ENCODE assay signal across 18 mouse cellular contexts in the genomic region with DNA sequence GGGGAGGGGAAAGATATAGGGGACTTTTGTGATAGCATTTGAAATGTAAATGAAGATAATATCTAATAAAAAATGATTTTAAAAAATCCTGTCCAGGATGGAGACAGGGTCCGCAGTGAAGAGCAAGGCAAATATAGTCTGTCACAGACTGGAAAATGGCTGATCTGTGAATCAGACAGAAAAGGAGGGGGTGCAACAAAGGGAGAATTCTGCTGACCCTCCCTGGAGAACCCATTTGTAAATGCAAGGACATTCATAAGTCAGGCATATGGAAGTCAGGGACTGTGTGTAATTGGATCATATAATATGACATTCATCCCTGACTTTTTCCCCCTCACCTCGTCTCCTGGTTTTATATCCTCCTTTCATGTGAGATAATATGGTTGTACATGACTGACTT.
DNase-seq lines count a peak whose midpoint lies in the region; ATAC-seq and TF ChIP-seq lines count a peak whose summit lies in the region.
"Had no signal": no experiment of that assay in that cellular context is flagged by ENCODE, and none has a peak within 500 bp of the region (broad histone marks: within the 10 kb centered on the region; RNA-seq: fewer than 3 reads in every experiment).

No protein-coding gene starts in this region.

- H3K4me2 ChIP-seq in midbrain, embryonic 11.5 days, result no peak overlapping the region
- H3K4me2 ChIP-seq in midbrain, postnatal 0 days (ENCODE audit: low read depth, low read length, poor library complexity, severe bottlenecking), result no peak overlapping the region
- no peak overlapping the region for H3K4me2 ChIP-seq in midbrain, embryonic 13.5 days (replicated peaks)
- H3K4me2 ChIP-seq in neural tube, embryonic 13.5 days, result no peak overlapping the region
- H3K4me2 ChIP-seq: embryonic facial prominence, embryonic 12.5 days; forebrain, embryonic 15.5 days had no signal

- no peak overlapping the region for H3K27ac ChIP-seq in midbrain, embryonic 11.5 days (ENCODE audit: low read depth, low read length)
- no peak overlapping the region for H3K27ac ChIP-seq in midbrain, postnatal 0 days (ENCODE audit: low read depth, low read length)
- H3K27ac ChIP-seq in midbrain, embryonic 13.5 days, result no peak overlapping the region
- H3K27ac ChIP-seq in neural tube, embryonic 13.5 days (replicated peaks), result 0 out of 2 replicates have a peak overlapping the region, but pooled peaks have one; percentile 2
- H3K27ac ChIP-seq: embryonic facial prominence, embryonic 12.5 days; forebrain, embryonic 15.5 days; heart, embryonic 10.5 days had no signal

- intact Hi-C loops in heart, postnatal 25 days (cut with DNase I), result no loop called here

- H3K4me1 ChIP-seq in midbrain, embryonic 11.5 days (ENCODE audit: control insufficient read depth, insufficient read depth, low read length), result no peaks in the 10 kb centered on the region
- H3K4me1 ChIP-seq in midbrain, postnatal 0 days (ENCODE audit: insufficient read depth, low read length), result no peaks in the 10 kb centered on the region
- H3K4me1 ChIP-seq in midbrain, embryonic 13.5 days (replicated peaks), result no peaks in the 10 kb centered on the region
- H3K4me1 ChIP-seq in neural tube, embryonic 13.5 days (replicated peaks), result no peaks in the 10 kb centered on the region
- H3K4me1 ChIP-seq: embryonic facial prominence, embryonic 12.5 days; forebrain, embryonic 15.5 days; heart, embryonic 10.5 days had no signal

- H3K36me3 ChIP-seq in midbrain, embryonic 11.5 days (ENCODE audit: control insufficient read depth, insufficient read depth, low read length), result no peaks in the 10 kb centered on the region
- no peaks in the 10 kb centered on the region for H3K36me3 ChIP-seq in midbrain, postnatal 0 days (ENCODE audit: insufficient read depth, low read length)
- no peaks in the 10 kb centered on the region for H3K36me3 ChIP-seq in midbrain, embryonic 13.5 days
- no peaks in the 10 kb centered on the region for H3K36me3 ChIP-seq in neural tube, embryonic 13.5 days
- H3K36me3 ChIP-seq: embryonic facial prominence, embryonic 12.5 days; forebrain, embryonic 15.5 days; heart, embryonic 10.5 days had no signal

- TF ChIP-seq POLR2A in brain, embryonic 14.5 days (IDR thresholded peaks at IDR 0.05; ENCODE audit: borderline replicate concordance, extremely low read depth, insufficient read depth, insufficient read length, poor library complexity, severe bottlenecking), result no peak

- WGBS in midbrain, embryonic 11.5 days, result 83% methylated on average over 2 of the region's 2 CpGs
- WGBS in midbrain, postnatal 0 days, result 62% methylated on average over 2 of the region's 2 CpGs
- WGBS in midbrain, embryonic 13.5 days, result 68% methylated on average over 2 of the region's 2 CpGs
- 63% methylated on average over 2 of the region's 2 CpGs for WGBS in neural tube, embryonic 13.5 days

- no peak for DNase-seq in midbrain, embryonic 11.5 days (ENCODE audit: low spot score, missing footprints)
- DNase-seq in midbrain, postnatal 0 days (ENCODE audit: low spot score), result no peak
- DNase-seq in brain, embryonic 14.5 days (ENCODE audit: low read depth), result peak; percentile 29
- no peak for DNase-seq in adrenal gland, adult (ENCODE audit: inconsistent age in 2 of 2, low spot score in 1 of 2)
- no peak for DNase-seq in heart, adult 9 months (ENCODE audit: low spot score in 2 of 2)
- DNase-seq in heart, postnatal 25 days (ENCODE audit: low spot score), result no peak
- DNase-seq: adrenal gland, postnatal 10 days; cerebellum, adult 11-12 months; cerebellum, adult 9-10 months; cerebellum, postnatal 25 days; gastrocnemius, postnatal 36 days; heart, adult 11 months; heart, postnatal 10 days had no signal

- H3K4me3 ChIP-seq in midbrain, embryonic 11.5 days (ENCODE audit: low read depth, low read length), result no peak overlapping the region
- H3K4me3 ChIP-seq in midbrain, postnatal 0 days (ENCODE audit: low read depth, low read length), result no peak overlapping the region
- H3K4me3 ChIP-seq in midbrain, embryonic 13.5 days (replicated peaks), result no peak overlapping the region
- no peak overlapping the region for H3K4me3 ChIP-seq in neural tube, embryonic 13.5 days
- H3K4me3 ChIP-seq: embryonic facial prominence, embryonic 12.5 days; forebrain, embryonic 15.5 days; heart, embryonic 10.5 days had no signal

- H3K9ac ChIP-seq in midbrain, embryonic 11.5 days (ENCODE audit: low read length), result no peak overlapping the region
- no peak overlapping the region for H3K9ac ChIP-seq in midbrain, postnatal 0 days (replicated peaks; ENCODE audit: low read length, poor library complexity, severe bottlenecking)
- H3K9ac ChIP-seq in midbrain, embryonic 13.5 days (replicated peaks), result no peak overlapping the region
- no peak overlapping the region for H3K9ac ChIP-seq in neural tube, embryonic 13.5 days
- H3K9ac ChIP-seq: embryonic facial prominence, embryonic 12.5 days; forebrain, embryonic 15.5 days had no signal

- H3K9me3 ChIP-seq in midbrain, embryonic 11.5 days (ENCODE audit: control insufficient read depth, low read length), result no peaks in the 10 kb centered on the region
- H3K9me3 ChIP-seq in midbrain, postnatal 0 days (ENCODE audit: low read length), result no peaks in the 10 kb centered on the region
- no peaks in the 10 kb centered on the region for H3K9me3 ChIP-seq in midbrain, embryonic 13.5 days
- no peaks in the 10 kb centered on the region for H3K9me3 ChIP-seq in neural tube, embryonic 13.5 days
- H3K9me3 ChIP-seq: embryonic facial prominence, embryonic 12.5 days; forebrain, embryonic 15.5 days; heart, embryonic 10.5 days had no signal

- ATAC-seq in midbrain, embryonic 11.5 days (ENCODE audit: low FRiP score), result peak; percentile 33; the same call in 1 of the 2 replicates
- no peak for ATAC-seq in midbrain, postnatal 0 days (ENCODE audit: low FRiP score)
- ATAC-seq in midbrain, embryonic 13.5 days, result peak; percentile 65
- ATAC-seq in neural tube, embryonic 13.5 days (ENCODE audit: low read depth), result peak; percentile 59; the same call in 1 of the 2 replicates
- ATAC-seq: forebrain, embryonic 15.5 days had no signal

- no peak for TF ChIP-seq CTCF in midbrain, postnatal 0 days (IDR thresholded peaks at IDR 0.05)
- no peak for TF ChIP-seq CTCF in brain, embryonic 14.5 days (IDR thresholded peaks at IDR 0.05; ENCODE audit: borderline replicate concordance, extremely low read depth, insufficient read depth, insufficient read length)

- H3K27me3 ChIP-seq in midbrain, embryonic 11.5 days (ENCODE audit: control insufficient read depth, insufficient read depth, low read length), result no peaks in the 10 kb centered on the region
- H3K27me3 ChIP-seq in midbrain, postnatal 0 days (ENCODE audit: insufficient read depth, low read length), result no peaks in the 10 kb centered on the region
- no peaks in the 10 kb centered on the region for H3K27me3 ChIP-seq in midbrain, embryonic 13.5 days
- H3K27me3 ChIP-seq in neural tube, embryonic 13.5 days, result no peaks in the 10 kb centered on the region
- H3K27me3 ChIP-seq: embryonic facial prominence, embryonic 12.5 days; forebrain, embryonic 15.5 days had no signal
